Mouse (Mus musculus) lung, embryonic 15.5 days (tissue): ENCODE data around the gene Styxl1. TPM values are rescaled to one million over a fixed set of nuclear protein-coding genes. Genes with fewer than 3 reads are reported as not detected.

Source experiments
- ATAC-seq: fragments of 200-750 bp; cut with Nextera tagmentation; 2 replicates; pipeline ENCODE4 v1.8.0; 2017; ENCODE audit warnings: moderate number of reproducible peaks, borderline replicate concordance; ENCODE audit not compliant: low FRiP score, low TSS enrichment; ENCODE audit errors: extremely low read depth
- H3K27ac ChIP-seq: fragments of 300-500 bp; sonication (generic); 2 replicates; pipeline ENCODE4 v1.5.1; 2015; ENCODE audit warnings: moderate library complexity, mild to moderate bottlenecking, inconsistent platforms
- H3K27me3 ChIP-seq: fragments of 300-500 bp; sonication (generic); 2 replicates; pipeline ENCODE4 v1.6.1; 2015; ENCODE audit warnings: inconsistent platforms
- H3K36me3 ChIP-seq: fragments of 300-500 bp; sonication (generic); 2 replicates; pipeline ENCODE4 v1.6.1; 2015; ENCODE audit warnings: inconsistent platforms
- H3K4me1 ChIP-seq: fragments of 300-500 bp; sonication (generic); 2 replicates; pipeline ENCODE4 v1.6.1; 2015; ENCODE audit warnings: inconsistent platforms
- H3K4me2 ChIP-seq: fragments of 300-500 bp; sonication (generic); 2 replicates; pipeline ENCODE4 v1.6.1; 2015; ENCODE audit warnings: inconsistent platforms, mild to moderate bottlenecking, moderate library complexity
- H3K4me3 ChIP-seq: fragments of 300-500 bp; sonication (generic); 2 replicates; pipeline ENCODE4 v1.5.1; 2015; ENCODE audit warnings: mild to moderate bottlenecking, inconsistent platforms
- H3K9ac ChIP-seq: fragments of 300-500 bp; sonication (generic); 2 replicates; pipeline ENCODE4 v1.6.1; 2015; ENCODE audit warnings: inconsistent platforms
- H3K9me3 ChIP-seq: fragments of 300-500 bp; sonication (generic); 2 replicates; pipeline ENCODE4 v1.6.1; 2016; ENCODE audit warnings: inconsistent platforms
- whole genome bisulfite sequencing: fragments of 180-500 bp; shearing (Covaris S2); methylation state at CpG from one replicate; pipeline ENCODE4 v1.1.7; 2015; 5-methylcytosine and 5-hydroxymethylcytosine counted together
- polyA plus RNA-seq: library from polyadenylated mRNA; unstranded; fragments of >200 nt; fragmentation: Nextera tagmentation; extraction: Ambion mirVana; gene quantifications from 2 replicates; pipeline ENCODE4 v1.2.1, GENCODE M21; 2015

The Styxl1 gene
- polyA plus RNA-seq, 1 experiment from 2014 or later: 0.57 TPM

- no peaks in the 10 kb centered on the region for H3K9me3 ChIP-seq
- H3K9ac ChIP-seq: no peak overlapping the region
- no peak overlapping the region for H3K27ac ChIP-seq
- H3K36me3 ChIP-seq: peaks cover 73% of the 10 kb centered on the region
- H3K4me2 ChIP-seq: no peak overlapping the region
- H3K27me3 ChIP-seq: no peaks in the 10 kb centered on the region
- WGBS: 93% methylated on average over 42 of the region's 42 CpGs
- H3K4me3 ChIP-seq: no peak overlapping the region
- ATAC-seq: no peak
- no peaks in the 10 kb centered on the region for H3K4me1 ChIP-seq
These were observed 44.0 kb downstream of the Styxl1 start for GRCm38 (mm10) chr5:135734057-135734680.

DNA sequence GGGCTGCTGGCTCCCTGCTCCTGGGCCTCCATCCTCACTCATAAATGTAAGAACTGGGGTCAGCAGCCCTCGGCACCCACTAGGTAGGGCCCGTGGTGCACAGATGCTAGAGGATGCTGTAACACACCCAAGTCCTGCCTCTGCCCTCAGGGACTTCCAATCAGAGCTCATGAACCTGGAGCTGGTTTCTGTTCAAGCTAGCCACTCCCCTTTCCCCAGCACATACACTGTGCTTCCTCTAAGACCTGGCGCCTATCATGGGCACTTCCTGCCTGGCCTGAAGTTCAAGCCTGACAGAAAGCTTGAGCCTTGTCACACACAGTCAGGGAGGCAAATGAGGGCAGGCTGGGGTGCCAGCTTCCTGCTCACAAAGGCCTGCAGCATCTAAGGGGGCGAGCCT, 45.1 kb downstream of the Styxl1 start:
- Histone ChIP-seq H3K36me3 (peaks cover 77% of the 10 kb centered on the region), H3K4me2 (no peak overlapping the region), H3K27ac (no peak overlapping the region), H3K9ac (no peak overlapping the region), H3K27me3 (no peaks in the 10 kb centered on the region), H3K4me3 (no peak overlapping the region), H3K9me3 (no peaks in the 10 kb centered on the region), H3K4me1 (no peaks in the 10 kb centered on the region)
- no peak for ATAC-seq
- 89% methylated on average over 4 of the region's 4 CpGs for WGBS

GRCm38 (mm10) chr5:135731322-135731721, 46.9 kb downstream of the Styxl1 start:
- no peak for ATAC-seq
- H3K27ac ChIP-seq: no peak overlapping the region
- H3K4me1 ChIP-seq: no peaks in the 10 kb centered on the region
- H3K4me2 ChIP-seq: no peak overlapping the region
- 94% methylated on average over 16 of the region's 16 CpGs for WGBS
- H3K36me3 ChIP-seq: peaks cover 72% of the 10 kb centered on the region
- no peaks in the 10 kb centered on the region for H3K9me3 ChIP-seq
- no peak overlapping the region for H3K9ac ChIP-seq
- H3K4me3 ChIP-seq: no peak overlapping the region
- H3K27me3 ChIP-seq: no peaks in the 10 kb centered on the region

DNA sequence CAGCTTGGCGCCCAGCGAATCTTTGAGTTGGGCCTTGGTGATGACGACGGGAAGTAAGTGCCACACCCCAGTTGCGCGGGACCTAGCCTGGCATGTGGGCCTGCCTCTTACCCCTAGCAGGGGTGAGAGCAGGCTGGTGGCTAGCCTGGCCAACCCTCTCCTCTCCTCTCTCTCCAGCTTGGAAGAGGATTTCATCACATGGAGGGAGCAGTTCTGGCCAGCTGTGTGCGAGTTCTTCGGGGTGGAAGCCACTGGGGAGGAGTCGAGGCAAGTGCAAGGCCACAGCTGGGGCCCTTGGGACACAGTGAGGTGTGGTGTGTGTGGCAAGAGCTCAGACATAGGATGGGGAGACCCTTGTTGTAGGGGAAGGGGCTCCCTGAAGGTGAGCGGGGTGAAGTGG, 47.3 kb downstream of the Styxl1 start:
- Histone ChIP-seq H3K4me3 (no peak overlapping the region), H3K36me3 (peaks cover 68% of the 10 kb centered on the region), H3K4me2 (no peak overlapping the region), H3K9ac (no peak overlapping the region), H3K27ac (no peak overlapping the region), H3K9me3 (no peaks in the 10 kb centered on the region), H3K27me3 (no peaks in the 10 kb centered on the region), H3K4me1 (peaks cover 4% of the 10 kb centered on the region)
- WGBS: 89% methylated on average over 10 of the region's 10 CpGs
- no peak for ATAC-seq

GRCm38 (mm10) chr5:135730278-135730677, 47.9 kb downstream of the Styxl1 start:
- peaks cover 10% of the 10 kb centered on the region for H3K4me1 ChIP-seq
- H3K27ac ChIP-seq: no peak overlapping the region

GRCm38 (mm10) chr5:135729351-135729750, 48.8 kb downstream of the Styxl1 start:
- 87% methylated on average over 13 of the region's 13 CpGs for WGBS
- peaks cover 20% of the 10 kb centered on the region for H3K4me1 ChIP-seq
- H3K27ac ChIP-seq: no peak overlapping the region
- ATAC-seq: no peak
- H3K9me3 ChIP-seq: no peaks in the 10 kb centered on the region
- no peak overlapping the region for H3K4me3 ChIP-seq
- no peaks in the 10 kb centered on the region for H3K27me3 ChIP-seq
- H3K36me3 ChIP-seq: peaks cover 54% of the 10 kb centered on the region
- H3K4me2 ChIP-seq: no peak overlapping the region
- H3K9ac ChIP-seq: no peak overlapping the region

More at GRCm38 (mm10) chr5:135730278-135730677, 47.9 kb downstream of the Styxl1 start:
- Histone ChIP-seq H3K4me3 (no peak overlapping the region), H3K36me3 (peaks cover 63% of the 10 kb centered on the region), H3K27me3 (no peaks in the 10 kb centered on the region), H3K4me2 (no peak overlapping the region), H3K9ac (no peak overlapping the region), H3K9me3 (no peaks in the 10 kb centered on the region)
- ATAC-seq: no peak
- WGBS: 95% methylated on average over 10 of the region's 10 CpGs

GRCm38 (mm10) chr5:135728361-135728760, 49.8 kb downstream of the Styxl1 start:
- no peak overlapping the region for H3K9ac ChIP-seq
- H3K4me1 ChIP-seq: peaks cover 23% of the 10 kb centered on the region
- no peaks in the 10 kb centered on the region for H3K9me3 ChIP-seq
- peaks cover 44% of the 10 kb centered on the region for H3K36me3 ChIP-seq
- H3K27ac ChIP-seq: no peak overlapping the region
- ATAC-seq: no peak
- no peaks in the 10 kb centered on the region for H3K27me3 ChIP-seq
- WGBS: 88% methylated on average over 13 of the region's 13 CpGs
- H3K4me3 ChIP-seq: no peak overlapping the region
- H3K4me2 ChIP-seq: no peak overlapping the region

DNA sequence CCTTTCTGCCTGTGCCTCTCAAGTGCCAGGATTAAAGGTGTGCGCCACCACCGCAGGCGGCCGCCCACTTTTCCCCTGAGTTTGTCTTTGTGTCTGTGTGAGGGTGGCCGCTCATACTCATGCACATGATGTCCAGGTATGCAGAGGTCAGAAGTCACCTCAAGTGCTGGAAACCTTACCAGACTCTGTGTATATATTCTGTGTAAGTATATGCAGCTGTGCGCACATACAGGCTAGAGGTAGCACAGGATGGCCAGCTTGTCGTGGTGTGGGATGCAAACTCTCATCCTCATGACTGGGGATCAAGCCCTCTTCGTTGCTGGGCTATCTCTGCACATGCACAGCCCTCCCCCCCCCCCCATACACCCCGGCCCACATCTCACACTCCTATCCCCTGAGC, 50.3 kb downstream of the Styxl1 start:
- 76% methylated on average over 9 of the region's 9 CpGs for WGBS
- Histone ChIP-seq H3K4me2 (no peak overlapping the region), H3K9ac (no peak overlapping the region), H3K4me1 (peaks cover 23% of the 10 kb centered on the region), H3K27ac (no peak overlapping the region), H3K4me3 (no peak overlapping the region), H3K27me3 (no peaks in the 10 kb centered on the region), H3K9me3 (no peaks in the 10 kb centered on the region), H3K36me3 (peaks cover 39% of the 10 kb centered on the region)
- no peak for ATAC-seq

DNA sequence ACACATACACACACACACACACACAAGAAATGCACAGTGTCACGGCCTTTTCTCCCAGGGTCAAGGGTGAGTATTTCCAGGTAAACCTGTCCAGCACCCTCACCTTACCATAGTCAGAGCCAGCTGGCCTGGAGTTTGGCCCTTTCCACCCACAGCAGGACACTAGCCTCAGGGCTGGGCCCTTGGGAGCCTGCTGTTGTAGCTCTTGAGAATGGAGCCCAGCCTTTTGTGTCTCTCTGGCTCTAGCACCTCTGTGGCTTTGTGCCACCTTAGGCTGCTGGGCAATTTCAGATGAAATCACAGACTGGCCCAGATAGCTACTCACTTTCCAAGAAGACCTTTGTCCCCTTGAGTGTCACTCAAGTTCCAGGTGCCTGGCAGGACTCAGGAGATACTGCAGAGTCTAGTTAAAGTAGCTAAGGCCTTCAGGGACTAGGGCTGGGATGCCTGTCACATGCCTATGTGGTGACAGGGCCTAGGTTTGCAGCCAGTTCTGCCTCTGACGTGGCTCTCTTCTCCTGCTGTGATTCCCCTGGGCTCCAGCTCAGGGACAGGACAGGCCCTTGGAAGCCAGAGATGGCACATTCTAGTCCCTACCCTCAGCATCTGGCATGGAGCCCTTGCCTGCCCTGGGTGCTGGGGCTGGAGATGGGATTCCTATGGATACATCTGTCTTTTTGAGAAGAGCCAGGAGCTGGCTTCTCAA, 51.4 kb downstream of the Styxl1 start:
- H3K9me3 ChIP-seq: no peaks in the 10 kb centered on the region
- no peak for ATAC-seq
- peaks cover 33% of the 10 kb centered on the region for H3K4me1 ChIP-seq
- H3K9ac ChIP-seq: no peak overlapping the region
- H3K27ac ChIP-seq: no peak overlapping the region
- H3K4me3 ChIP-seq: no peak overlapping the region
- no peaks in the 10 kb centered on the region for H3K27me3 ChIP-seq
- WGBS: 81% methylated on average over 2 of the region's 2 CpGs
- peaks cover 28% of the 10 kb centered on the region for H3K36me3 ChIP-seq
- H3K4me2 ChIP-seq: no peak overlapping the region

GRCm38 (mm10) chr5:135725991-135726390, 52.2 kb downstream of the Styxl1 start:
- Histone ChIP-seq H3K36me3 (peaks cover 20% of the 10 kb centered on the region; the same call in 1 of the 2 replicates), H3K4me3 (no peak overlapping the region), H3K9me3 (no peaks in the 10 kb centered on the region), H3K27me3 (no peaks in the 10 kb centered on the region), H3K9ac (no peak overlapping the region), H3K4me2 (peak overlapping the region; percentile 41), H3K27ac (no peak overlapping the region), H3K4me1 (peaks cover 33% of the 10 kb centered on the region)
- WGBS: 45% methylated on average over 6 of the region's 6 CpGs
- ATAC-seq: no peak

DNA sequence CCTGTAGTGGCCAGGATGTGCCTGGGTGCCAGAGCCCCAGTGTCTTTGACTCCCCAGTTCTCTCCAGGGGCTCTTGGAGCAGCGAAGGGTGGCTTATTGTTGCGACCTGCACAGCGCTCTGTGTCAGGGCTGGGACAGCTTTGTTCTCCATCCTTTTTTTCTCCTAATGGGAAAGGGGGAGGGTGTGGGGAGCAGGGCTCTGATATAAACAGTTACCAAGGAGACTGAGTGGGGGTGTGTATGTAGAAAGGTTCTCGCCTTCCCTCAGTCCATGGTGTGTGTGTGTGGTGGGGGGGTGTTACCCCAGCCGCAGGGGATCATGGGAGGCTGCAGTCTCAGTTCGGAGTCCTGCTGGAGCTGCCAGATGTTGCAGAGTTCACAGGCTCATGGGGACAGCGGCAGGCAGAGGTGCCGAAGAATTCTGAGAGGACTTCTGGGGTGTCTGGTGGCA, 52.8 kb downstream of the Styxl1 start:
- Histone ChIP-seq H3K4me3 (no peak overlapping the region), H3K36me3 (peaks cover 14% of the 10 kb centered on the region; the same call in 1 of the 2 replicates), H3K4me1 (peaks cover 33% of the 10 kb centered on the region), H3K27ac (peak overlapping the region; percentile 51; the same call in 1 of the 2 replicates), H3K4me2 (peak overlapping the region; percentile 41), H3K9ac (no peak overlapping the region), H3K27me3 (no peaks in the 10 kb centered on the region), H3K9me3 (no peaks in the 10 kb centered on the region)
- ATAC-seq: peak; percentile 82
- WGBS: 16% methylated on average over 8 of the region's 8 CpGs
